Mouse (Mus musculus): Measurements from ENCODE around the gene Itpr1.

DNA sequence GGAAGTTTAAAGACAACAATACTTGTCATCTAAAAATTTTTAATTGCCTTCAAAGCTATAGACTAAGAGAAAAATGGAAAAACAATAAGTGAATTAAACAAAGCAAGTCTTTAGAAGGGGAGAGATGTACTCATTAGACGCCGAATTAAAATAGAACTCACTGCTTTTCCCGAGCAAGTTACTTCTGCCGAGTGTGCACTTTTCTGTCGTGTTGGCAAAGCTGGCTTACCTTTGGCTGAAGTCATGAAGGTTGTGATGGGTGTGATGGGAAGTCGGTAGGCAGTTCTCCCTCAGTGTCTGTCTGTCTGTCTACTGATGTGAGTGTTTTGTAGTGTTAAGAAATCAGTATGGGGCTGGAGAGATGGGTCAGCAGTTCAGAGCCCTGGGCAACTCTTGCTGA is 282.1 kb downstream of the Itpr1 start:
- TF ChIP-seq CTCF (IDR thresholded peaks at IDR 0.05; ENCODE audit: low read depth, low read length): no peak
- TF ChIP-seq POLR2A (IDR thresholded peaks at IDR 0.05; ENCODE audit: extremely low read depth, insufficient read depth, low read length): no peak
